In the genomic region with DNA sequence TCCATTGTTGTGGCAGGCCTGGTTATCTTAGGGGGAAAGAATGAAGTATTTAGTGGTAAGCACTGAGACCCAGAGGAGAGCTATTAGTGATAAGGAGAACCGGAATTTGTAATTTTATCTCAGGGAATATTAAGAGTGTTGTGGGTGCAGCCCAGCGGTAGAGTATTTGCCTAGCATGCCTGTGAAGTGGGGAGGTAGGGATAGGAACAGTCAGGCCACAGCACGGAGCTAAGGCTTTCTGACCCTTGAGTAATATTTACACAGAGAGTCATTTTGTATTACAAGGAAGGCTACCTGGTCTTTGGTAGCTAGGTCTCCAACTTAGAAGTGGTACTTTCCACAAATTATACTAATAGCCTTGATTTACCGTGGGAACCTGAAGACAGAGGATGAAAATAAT, we compare ENCODE assay signal across 23 mouse cellular contexts. TPM values are rescaled to one million over a fixed set of nuclear protein-coding genes. Genes with fewer than 3 reads are reported as not detected.
DNase-seq lines count a peak whose midpoint lies in the region; ATAC-seq and TF ChIP-seq lines count a peak whose summit lies in the region.
"Had no signal": no experiment of that assay in that cellular context is flagged by ENCODE, and none has a peak within 500 bp of the region (broad histone marks: within the 10 kb centered on the region; RNA-seq: fewer than 3 reads in every experiment).

No protein-coding gene starts in this region.

- H3K4me2 ChIP-seq in lung, embryonic 16.5 days (ENCODE audit: low read depth, low read length), result no peak overlapping the region
- H3K4me2 ChIP-seq: forebrain, embryonic 13.5 days; heart, embryonic 13.5 days; hindbrain, embryonic 14.5 days had no signal

- no peaks in the 10 kb centered on the region for H3K36me3 ChIP-seq in lung, embryonic 16.5 days (ENCODE audit: control insufficient read depth, insufficient read depth, low read length)
- H3K36me3 ChIP-seq: forebrain, embryonic 10.5 days; heart, embryonic 10.5 days; heart, embryonic 13.5 days had no signal

- H3K9me3 ChIP-seq in lung, embryonic 16.5 days (ENCODE audit: control insufficient read depth, low read length), result no peaks in the 10 kb centered on the region
- H3K9me3 ChIP-seq: forebrain, embryonic 10.5 days; forebrain, embryonic 13.5 days; heart, embryonic 10.5 days; heart, embryonic 13.5 days had no signal

- no peak overlapping the region for H3K9ac ChIP-seq in lung, embryonic 16.5 days (ENCODE audit: low read length)
- H3K9ac ChIP-seq: forebrain, embryonic 13.5 days; heart, embryonic 13.5 days; hindbrain, embryonic 14.5 days had no signal

- TF ChIP-seq POLR2A in lung, adult 2 months (IDR thresholded peaks at IDR 0.05; ENCODE audit: borderline replicate concordance, extremely low read depth, low read depth, low read length), result no peak

- no peak overlapping the region for H3K4me3 ChIP-seq in lung, adult 2 months (replicated peaks; ENCODE audit: extremely low read depth, low read depth, low read length)
- no peak overlapping the region for H3K4me3 ChIP-seq in lung, embryonic 16.5 days (ENCODE audit: low read length)
- H3K4me3 ChIP-seq: forebrain, embryonic 10.5 days; forebrain, embryonic 13.5 days; heart, adult 2 months; heart, embryonic 10.5 days; heart, embryonic 13.5 days had no signal

- 48% methylated on average over 4 of the region's 4 CpGs for WGBS in lung, adult 2 months
- WGBS in lung, embryonic 16.5 days, result 24% methylated on average over 4 of the region's 4 CpGs

- TF ChIP-seq CTCF in lung, adult 2 months (IDR thresholded peaks at IDR 0.05; ENCODE audit: insufficient read depth, low read length), result no peak

- H3K27me3 ChIP-seq in lung, embryonic 16.5 days (ENCODE audit: control insufficient read depth, insufficient read depth, low read depth, low read length), result no peaks in the 10 kb centered on the region
- H3K27me3 ChIP-seq: forebrain, embryonic 13.5 days; heart, embryonic 13.5 days had no signal

- H3K27ac ChIP-seq in lung, embryonic 16.5 days (ENCODE audit: low read length), result peak overlapping the region; percentile 63
- H3K27ac ChIP-seq: forebrain, embryonic 10.5 days; forebrain, embryonic 13.5 days; heart, adult 2 months; heart, embryonic 10.5 days; heart, embryonic 13.5 days; hindbrain, embryonic 14.5 days had no signal

- no peaks in the 10 kb centered on the region for H3K4me1 ChIP-seq in lung, adult 2 months (ENCODE audit: control insufficient read depth, insufficient read depth, low read length)
- 0 out of 2 replicates have a peak, but pooled peaks cover 4% of the 10 kb centered on the region for H3K4me1 ChIP-seq in lung, embryonic 16.5 days (replicated peaks; ENCODE audit: control insufficient read depth, insufficient read depth, low read length)
- H3K4me1 ChIP-seq: forebrain, embryonic 13.5 days had no signal

- peak; percentile 36 to 54 for DNase-seq in lung, adult 18-20 months
- no peak for DNase-seq in lung, adult 2 months
- DNase-seq in lung, postnatal 25 days (ENCODE audit: low spot score), result peak; percentile 44
- DNase-seq in thymus, postnatal 0 days (ENCODE audit: low spot score), result no peak
- DNase-seq in adrenal gland, postnatal 14 days, result no peak
- DNase-seq: adrenal gland, adult 8-10 months; adrenal gland, postnatal 36 days; cerebellum, adult 18-20 months; cerebellum, adult 9-10 months; cerebellum, postnatal 14 days; gastrocnemius, postnatal 10 days; gastrocnemius, postnatal 36 days; heart, adult 2 months; heart, postnatal 14 days; heart, postnatal 4 days had no signal

- peak; percentile 92 for ATAC-seq in lung, embryonic 16.5 days (ENCODE audit: low read depth)
- ATAC-seq: activated CD4-positive, CD25-positive, alpha-beta regulatory T cell, adult 4 months; forebrain, embryonic 13.5 days; forebrain, embryonic 16.5 days had no signal

RNA-seq across cellular contexts. Expression of gene Lrig2, which starts 49.8 kb away (rescaled TPM):
- 5.7 and 7.8 TPM in 2 replicates for polyA plus RNA-seq in lung, adult 2 months (2012; rRNA removed)
- polyA plus RNA-seq in lung, embryonic 16.5 days (2015; fragmentation: Nextera tagmentation; extraction: Ambion mirVana), result 14.1 and 14.7 TPM in 2 replicates
- 9.8 and 11.9 TPM in 2 replicates for polyA plus RNA-seq in thymus, postnatal 0 days (2015; fragmentation: Nextera tagmentation; extraction: Ambion mirVana)
- 17.4 and 19.0 TPM in 2 replicates for total RNA-seq in adrenal gland, postnatal 14 days (2021)

Comparison
In these comparisons a context has a peak if more than half of its experiments do, and no peak if none do; other contexts are left out.
1. DNase-seq: peak in lung, adult 18-20 months (2 of 2) and lung, postnatal 25 days (single experiment); none in lung, adult 2 months (single experiment), thymus, postnatal 0 days (single experiment) and adrenal gland, postnatal 14 days (single experiment).